Mouse (Mus musculus) retina, postnatal 1 day (tissue): ENCODE results near the gene Ccl28.
"Not testable (repeated sequence)": the region's sequence is repeated elsewhere in the genome, so short reads cannot be mapped to it uniquely, and the experiment has no call there.

Experiments
- DNase-seq: peaks from one replicate; pipeline ENCODE4 v3.0.0-alpha.2; 2012

Ccl28 gene

GRCm38 (mm10) chr13:119623634-119624033, at the start of gene Ccl28:
TSS of gene Ccl28 (plus strand) at chr13:119623819.
- DNase-seq, result no peak

GRCm38 (mm10) chr13:119596321-119597211, 27.1 kb upstream of the Ccl28 start:
- DNase-seq, result peak; percentile 91

GRCm38 (mm10) chr13:119598466-119598865, 25.2 kb upstream of the Ccl28 start:
- peak; percentile 70 for DNase-seq

- DNase-seq, result not testable (repeated sequence)
These were observed 24.6 kb upstream of the Ccl28 start for GRCm38 (mm10) chr13:119599066-119599465.

GRCm38 (mm10) chr13:119599498-119599897, 24.1 kb upstream of the Ccl28 start:
- DNase-seq, result peak; percentile 24

GRCm38 (mm10) chr13:119600166-119600565, 23.5 kb upstream of the Ccl28 start:
- DNase-seq, result peak; percentile 83

- DNase-seq, result peak; percentile 81
These were observed 20.8 kb upstream of the Ccl28 start for GRCm38 (mm10) chr13:119602688-119603331.

- DNase-seq, result peak; percentile 41
These were observed 19.7 kb upstream of the Ccl28 start for GRCm38 (mm10) chr13:119603890-119604289.

- not testable (repeated sequence) for DNase-seq
These were observed 19.3 kb upstream of the Ccl28 start for GRCm38 (mm10) chr13:119604322-119604721.

- no peak for DNase-seq
These were observed 4.8 kb upstream of the Ccl28 start for GRCm38 (mm10) chr13:119618841-119619240.

GRCm38 (mm10) chr13:119619735-119620134, 3.9 kb upstream of the Ccl28 start:
- DNase-seq, result no peak

- peak; percentile 56 for DNase-seq
These were observed 2.3 kb downstream of the Ccl28 start for GRCm38 (mm10) chr13:119625952-119626351.

- DNase-seq, result peak; percentile 95
These were observed 8.0 kb downstream of the Ccl28 start for GRCm38 (mm10) chr13:119631482-119632155.

- no peak for DNase-seq
These were observed 8.5 kb downstream of the Ccl28 start for GRCm38 (mm10) chr13:119632156-119632548.

GRCm38 (mm10) chr13:119635496-119635895, 11.9 kb downstream of the Ccl28 start:
- no peak for DNase-seq

- DNase-seq, result peak; percentile 34
These were observed 14.2 kb downstream of the Ccl28 start for GRCm38 (mm10) chr13:119637837-119638236.

GRCm38 (mm10) chr13:119638449-119638848, 14.8 kb downstream of the Ccl28 start:
- no peak for DNase-seq

- no peak for DNase-seq
These were observed 15.7 kb downstream of the Ccl28 start for GRCm38 (mm10) chr13:119639302-119639701.

- DNase-seq, result peak; percentile 72
These were observed 16.9 kb downstream of the Ccl28 start for GRCm38 (mm10) chr13:119640504-119640903.

GRCm38 (mm10) chr13:119641145-119641544, 17.5 kb downstream of the Ccl28 start:
- DNase-seq, result no peak

GRCm38 (mm10) chr13:119644769-119645168, 21.1 kb downstream of the Ccl28 start:
- no peak for DNase-seq

GRCm38 (mm10) chr13:119646511-119646910, 22.9 kb downstream of the Ccl28 start:
- no peak for DNase-seq
